Mouse (Mus musculus) hindbrain, postnatal 0 days (tissue): ENCODE data around the gene B3galnt1. TPM values are rescaled to one million over a fixed set of nuclear protein-coding genes. Genes with fewer than 3 reads are reported as not detected.

ENCODE experiments used
- ATAC-seq: fragments of 200-750 bp; cut with Nextera tagmentation; 2 replicates; pipeline ENCODE4 v1.8.0; 2017; ENCODE audit warnings: mild to moderate bottlenecking, moderate TSS enrichment, moderate library complexity
- DNase-seq: peaks from one replicate; pipeline ENCODE4 v3.0.0-alpha.2; 2015; ENCODE audit warnings: low spot score
- H3K27ac ChIP-seq: fragments of 300-500 bp; sonication (generic); 2 replicates; pipeline ENCODE4 v1.5.1; 2014; ENCODE audit warnings: mild to moderate bottlenecking
- H3K27me3 ChIP-seq: fragments of 300-500 bp; sonication (generic); 2 replicates; pipeline ENCODE4 v1.6.1; 2014; ENCODE audit warnings: low read length, mixed read lengths; ENCODE audit not compliant: insufficient read depth
- H3K36me3 ChIP-seq: fragments of 300-500 bp; sonication (generic); 2 replicates; pipeline ENCODE4 v1.6.1; 2014; ENCODE audit warnings: low read length, mixed read lengths; ENCODE audit not compliant: insufficient read depth
- H3K4me1 ChIP-seq: fragments of 300-500 bp; sonication (generic); 2 replicates; pipeline ENCODE4 v1.6.1; 2014; ENCODE audit warnings: antibody characterized with exemption, low read length, mixed read lengths; ENCODE audit not compliant: insufficient read depth
- H3K4me2 ChIP-seq: fragments of 300-500 bp; sonication (generic); 2 replicates; pipeline ENCODE4 v1.6.1; 2014; ENCODE audit warnings: low read depth, mild to moderate bottlenecking, low read length, moderate library complexity, mixed read lengths
- H3K4me3 ChIP-seq: fragments of 300-500 bp; sonication (generic); 2 replicates; pipeline ENCODE4 v1.5.1; 2014; ENCODE audit warnings: low read length
- H3K9ac ChIP-seq: fragments of 300-500 bp; sonication (generic); replicated peaks from 2 replicates; pipeline ENCODE4 v1.6.1; 2014; ENCODE audit warnings: mild to moderate bottlenecking, low read length, moderate library complexity, mixed read lengths
- H3K9me3 ChIP-seq: fragments of 300-500 bp; sonication (generic); 2 replicates; pipeline ENCODE4 v1.6.1; 2016; ENCODE audit warnings: low read length, mixed read lengths
- CTCF ChIP-seq: IDR thresholded peaks from 2 replicates; pipeline ENCODE4 v1.5.1; 2016; ENCODE audit warnings: antibody characterized with exemption, control low read depth, low read depth
- WGBS: fragments of 180-500 bp; shearing (Covaris S2); extraction: QIAGEN DNeasy Blood & Tissue Kit; methylation state at CpG from one replicate; pipeline ENCODE4 v1.1.7; 2014; 5-methylcytosine and 5-hydroxymethylcytosine counted together
- polyA plus RNA-seq: library from polyadenylated mRNA; unstranded; fragments of >200 nt; fragmentation: Nextera tagmentation; extraction: Ambion mirVana; gene quantifications from 2 replicates; pipeline ENCODE4 v1.2.1, GENCODE M21; 2015
- total RNA-seq: library from RNA; depleted of rRNA; stranded (reverse); fragments of >200 nt; gene quantifications from 2 replicates; pipeline ENCODE4 v1.2.3, GENCODE M21; 2014

Gene B3galnt1
- total and polyA plus RNA-seq, 2 experiments from 2014 or later = 67.0 to 90.6 TPM

DNA sequence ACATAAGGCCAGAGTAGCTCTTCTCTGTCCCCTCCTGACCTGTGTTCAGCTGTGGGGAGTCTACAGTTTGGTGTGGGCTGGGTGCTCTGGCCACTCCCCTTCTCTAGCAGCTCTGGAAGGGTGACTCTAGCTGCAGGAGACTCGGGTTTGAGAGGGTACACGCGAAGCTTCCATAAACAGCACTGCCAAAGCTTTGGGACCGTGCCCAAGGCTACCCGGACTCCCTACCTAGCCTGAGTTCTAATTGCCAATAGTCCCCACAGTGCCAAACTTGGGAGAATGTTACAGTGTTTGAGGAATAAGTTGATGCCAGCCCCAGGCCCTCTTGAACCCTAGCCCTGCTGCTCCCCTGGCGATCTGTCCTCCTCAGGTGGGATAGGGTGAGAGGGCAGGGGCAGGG lies 43.2 kb downstream of the B3galnt1 start:
- no peaks in the 10 kb centered on the region for H3K27me3 ChIP-seq
- no peak overlapping the region for H3K4me3 ChIP-seq
- ATAC-seq = no peak
- DNase-seq = no peak
- no peak overlapping the region for H3K4me2 ChIP-seq
- no peaks in the 10 kb centered on the region for H3K9me3 ChIP-seq
- WGBS = 50% methylated on average over 6 of the region's 6 CpGs
- 0 out of 2 replicates have a peak, but pooled peaks cover 6% of the 10 kb centered on the region for H3K4me1 ChIP-seq
- TF ChIP-seq CTCF = no peak
- no peak overlapping the region for H3K27ac ChIP-seq
- H3K36me3 ChIP-seq = no peaks in the 10 kb centered on the region
- H3K9ac ChIP-seq = no peak overlapping the region

DNA sequence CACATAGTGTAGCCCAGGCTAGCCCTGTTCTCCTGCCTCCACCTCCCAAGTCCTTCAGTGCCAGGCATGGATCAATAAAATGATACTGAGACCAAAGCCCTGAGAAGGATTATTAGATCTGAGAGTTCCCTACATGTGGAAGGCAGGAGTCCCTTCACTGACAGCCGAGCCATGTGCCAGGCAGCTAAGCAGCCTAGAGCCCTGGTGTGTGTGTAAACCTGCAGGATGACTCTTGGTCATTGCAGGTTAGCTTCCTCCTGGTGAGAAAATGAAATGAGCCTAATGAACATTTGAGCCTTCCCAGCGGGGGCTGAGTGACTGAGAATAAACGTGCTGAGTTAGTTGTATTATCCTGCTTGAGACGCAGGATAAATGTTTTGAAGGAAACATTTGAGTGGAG lies 49.2 kb downstream of the B3galnt1 start:
- Histone ChIP-seq H3K27ac (0 out of 2 replicates have a peak overlapping the region, but pooled peaks have one; percentile 20), H3K9me3 (no peaks in the 10 kb centered on the region), H3K36me3 (no peaks in the 10 kb centered on the region), H3K4me2 (no peak overlapping the region), H3K4me1 (peaks cover 3% of the 10 kb centered on the region; the same call in 1 of the 2 replicates), H3K27me3 (no peaks in the 10 kb centered on the region), H3K9ac (no peak overlapping the region), H3K4me3 (no peak overlapping the region)
- no peak for TF ChIP-seq CTCF
- DNase-seq (no peak), ATAC-seq (no peak)
- WGBS = 53% methylated on average over 4 of the region's 4 CpGs

DNA sequence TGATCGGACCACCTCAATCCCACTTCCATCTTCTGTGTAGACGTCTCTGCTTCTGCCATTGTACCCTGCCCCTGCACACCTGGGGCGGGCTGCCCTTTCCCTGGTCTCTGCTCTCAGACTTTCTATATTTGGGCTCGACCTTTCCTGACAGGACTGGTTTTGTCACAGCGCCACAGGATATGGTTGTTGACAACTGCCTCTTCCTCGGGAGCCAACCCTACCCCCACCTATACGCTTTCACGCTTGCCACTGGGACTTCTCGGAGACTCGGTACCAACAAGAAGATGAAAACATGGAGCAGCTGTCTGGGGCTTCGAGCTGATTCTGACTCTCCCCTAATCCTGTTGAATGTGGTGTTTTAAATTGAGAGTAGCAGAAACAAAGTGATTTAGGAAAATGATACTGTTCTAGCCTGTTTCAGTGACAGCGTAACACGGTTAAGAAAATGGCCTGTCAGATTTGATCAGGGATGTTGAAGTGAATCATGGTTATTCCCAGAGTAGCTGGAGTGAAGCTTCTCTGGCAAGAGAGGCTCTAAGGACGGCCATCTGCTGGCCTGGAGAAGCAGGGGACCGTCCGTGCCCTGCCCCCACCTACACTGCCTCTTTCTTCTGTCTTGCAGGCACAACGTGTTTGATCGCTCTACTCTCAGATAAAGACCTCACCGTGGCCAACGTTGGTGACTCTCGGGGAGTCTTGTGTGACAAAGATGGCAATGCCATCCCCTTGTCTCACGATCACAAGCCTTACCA lies 49.9 kb downstream of the B3galnt1 start:
- H3K4me3 ChIP-seq = no peak overlapping the region
- no peaks in the 10 kb centered on the region for H3K9me3 ChIP-seq
- DNase-seq = peak; percentile 52
- no peaks in the 10 kb centered on the region for H3K36me3 ChIP-seq
- H3K27me3 ChIP-seq = no peaks in the 10 kb centered on the region
- H3K4me2 ChIP-seq = 0 out of 2 replicates have a peak overlapping the region, but pooled peaks have one; percentile 1
- TF ChIP-seq CTCF = no peak; the same call in 1 of the 2 replicates
- no peak overlapping the region for H3K9ac ChIP-seq
- peak; percentile 73 for ATAC-seq
- peaks cover 3% of the 10 kb centered on the region; the same call in 1 of the 2 replicates for H3K4me1 ChIP-seq
- WGBS = 63% methylated on average over 22 of the region's 22 CpGs
- peak overlapping the region; percentile 20; the same call in 1 of the 2 replicates for H3K27ac ChIP-seq

DNA sequence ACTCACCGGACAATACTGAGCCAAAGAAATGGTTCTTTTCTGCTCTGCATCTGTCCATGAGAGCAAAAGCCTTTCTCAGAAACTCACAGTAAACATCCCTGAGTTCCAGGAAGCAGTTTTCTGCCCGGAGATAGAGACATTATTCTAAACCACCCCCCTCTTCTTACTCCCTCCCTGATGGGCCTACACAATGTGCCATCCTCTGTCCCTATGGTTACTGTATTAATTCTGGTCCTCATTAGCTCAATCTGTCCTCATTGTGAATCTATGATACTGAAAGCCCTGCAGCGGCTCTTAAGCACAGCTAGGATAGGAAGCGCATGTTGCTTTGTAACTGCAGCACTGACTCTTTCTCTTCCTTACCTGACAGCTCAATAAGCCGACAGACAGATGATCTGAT lies 53.7 kb downstream of the B3galnt1 start:
- 57% methylated on average over 5 of the region's 5 CpGs for WGBS
- Histone ChIP-seq H3K9ac (no peak overlapping the region), H3K4me2 (no peak overlapping the region), H3K27ac (no peak overlapping the region), H3K36me3 (no peaks in the 10 kb centered on the region), H3K4me3 (no peak overlapping the region), H3K27me3 (no peaks in the 10 kb centered on the region), H3K4me1 (peaks cover 3% of the 10 kb centered on the region; the same call in 1 of the 2 replicates), H3K9me3 (no peaks in the 10 kb centered on the region)
- DNase-seq (no peak), ATAC-seq (peak; percentile 25)
- no peak for TF ChIP-seq CTCF

DNA sequence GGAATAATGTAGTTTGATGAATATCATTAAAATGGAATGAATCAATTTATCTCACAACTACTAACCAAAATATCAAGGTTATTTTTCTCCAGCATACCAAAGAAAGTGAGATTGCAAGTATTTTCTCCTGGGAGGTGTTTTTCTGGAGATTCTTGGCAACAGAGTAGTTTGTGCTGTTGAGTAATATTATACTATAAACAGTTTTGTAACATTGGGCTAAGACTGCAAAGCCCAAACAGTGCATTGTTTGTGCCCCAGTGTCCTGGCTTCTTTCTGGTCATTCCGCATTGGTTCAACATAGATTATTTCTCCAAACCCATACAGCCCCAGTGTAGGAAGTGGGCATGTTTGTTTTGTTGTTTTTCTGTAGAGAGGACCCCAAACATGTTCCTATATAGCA lies 55.0 kb downstream of the B3galnt1 start:
- Histone ChIP-seq H3K4me1 (no peaks in the 10 kb centered on the region), H3K9ac (no peak overlapping the region), H3K36me3 (no peaks in the 10 kb centered on the region), H3K4me2 (no peak overlapping the region), H3K9me3 (no peaks in the 10 kb centered on the region), H3K27ac (no peak overlapping the region), H3K27me3 (no peaks in the 10 kb centered on the region), H3K4me3 (no peak overlapping the region)
- WGBS = 90% methylated on average over 1 of the region's 1 CpGs
- no peak for TF ChIP-seq CTCF
- ATAC-seq (no peak), DNase-seq (no peak)

DNA sequence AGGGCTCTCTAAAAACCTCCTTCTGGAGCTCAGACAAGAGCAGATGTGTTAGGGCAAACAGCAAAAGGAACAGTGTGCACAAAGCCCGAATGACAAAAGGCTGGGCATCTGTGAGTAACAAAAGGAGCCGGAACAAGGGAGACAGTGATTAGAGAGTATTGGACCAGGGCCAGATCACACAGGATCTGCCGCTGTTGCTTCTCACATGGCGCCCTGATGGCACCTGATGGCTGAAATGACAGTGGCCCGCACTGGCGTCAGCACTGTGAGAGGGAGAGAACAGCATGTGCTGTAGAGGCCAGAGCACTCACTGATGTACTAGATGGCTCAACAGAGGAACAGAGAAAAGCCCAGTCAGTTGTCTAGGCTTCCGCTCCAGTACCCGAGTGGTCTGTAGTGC lies 55.8 kb downstream of the B3galnt1 start:
- Histone ChIP-seq H3K4me2 (no peak overlapping the region), H3K27me3 (no peaks in the 10 kb centered on the region), H3K4me1 (no peaks in the 10 kb centered on the region), H3K9ac (no peak overlapping the region), H3K4me3 (no peak overlapping the region), H3K36me3 (no peaks in the 10 kb centered on the region), H3K9me3 (no peaks in the 10 kb centered on the region), H3K27ac (no peak overlapping the region)
- ATAC-seq = peak; percentile 57
- TF ChIP-seq CTCF = no peak
- 43% methylated on average over 8 of the region's 8 CpGs for WGBS
- DNase-seq = peak; percentile 56

DNA sequence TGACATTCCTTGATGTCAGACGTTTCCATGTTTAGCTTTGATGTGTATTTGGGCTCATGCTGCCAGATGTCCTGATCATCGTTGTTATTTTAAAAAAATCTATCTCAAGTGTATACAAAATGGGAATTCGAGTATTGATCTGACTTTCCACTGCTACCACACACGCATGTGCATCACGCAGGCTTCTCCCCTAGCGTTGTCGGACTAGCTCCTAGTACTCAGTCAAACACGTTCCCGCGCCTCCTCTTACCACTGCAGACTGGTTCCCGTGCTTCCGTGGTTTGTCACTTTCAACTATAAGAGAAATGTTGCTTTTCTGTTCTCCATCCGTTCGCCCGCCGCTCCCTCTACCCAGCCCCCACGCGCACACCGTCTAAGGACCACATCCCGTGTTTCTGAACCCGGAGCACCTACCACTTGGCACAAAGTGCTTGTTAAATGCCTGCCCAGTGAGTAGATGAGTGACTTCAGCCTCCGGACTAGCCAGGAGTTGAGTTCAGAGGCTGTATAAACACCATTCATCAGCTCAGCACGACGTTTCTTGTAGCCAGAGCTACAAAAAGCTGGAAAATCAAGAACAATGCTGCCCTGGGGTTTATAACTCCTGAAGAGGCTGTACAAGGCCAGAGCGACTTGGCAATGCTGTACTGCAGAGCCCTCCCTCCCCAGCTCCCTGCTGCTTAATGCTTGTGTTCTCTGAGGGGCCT lies 62.7 kb downstream of the B3galnt1 start:
- H3K9me3 ChIP-seq = no peaks in the 10 kb centered on the region
- ATAC-seq (peak; percentile 72), DNase-seq (peak; percentile 78)
- H3K4me1 ChIP-seq = peaks cover 13% of the 10 kb centered on the region; the same call in 1 of the 2 replicates
- H3K9ac ChIP-seq = 0 out of 2 replicates have a peak overlapping the region, but pooled peaks have one; percentile 5
- TF ChIP-seq CTCF = no peak
- WGBS = 19% methylated on average over 25 of the region's 25 CpGs
- H3K27ac ChIP-seq = peak overlapping the region; percentile 22
- H3K4me3 ChIP-seq = no peak overlapping the region
- peak overlapping the region; percentile 34 for H3K4me2 ChIP-seq
- no peaks in the 10 kb centered on the region for H3K36me3 ChIP-seq
- H3K27me3 ChIP-seq = no peaks in the 10 kb centered on the region
